Mouse (Mus musculus): ENCODE results near the gene Ier3.

- TF ChIP-seq CTCF (IDR thresholded peaks at IDR 0.05; ENCODE audit: borderline replicate concordance, insufficient read depth, low read depth, low read length) = no peak
- TF ChIP-seq POLR2A (IDR thresholded peaks at IDR 0.05; ENCODE audit: borderline replicate concordance, insufficient read depth, low read length) = no peak
These were observed 26.4 kb upstream of the Ier3 start for GRCm38 (mm10) chr17:35795099-35795498.
